Mouse (Mus musculus) G1E (cell line): ENCODE results near the gene Coasy.

Experiments used
- CTCF ChIP-seq: IDR thresholded peaks from 2 replicates; pipeline ENCODE4 v1.5.1; 2012; ENCODE audit warnings: low read depth, low read length, inconsistent platforms, mixed read lengths
- GATA1 ChIP-seq: IDR thresholded peaks from 2 replicates; pipeline ENCODE4 v1.6.1; 2012; ENCODE audit warnings: borderline replicate concordance, low read length, inconsistent platforms, mixed read lengths
- GATA2 ChIP-seq: IDR thresholded peaks from 2 replicates; pipeline ENCODE4 v1.6.1; 2012; ENCODE audit warnings: low read depth, low read length, inconsistent platforms, borderline replicate concordance

- no peak for TF ChIP-seq CTCF
- no peak for TF ChIP-seq GATA2
- TF ChIP-seq GATA1 = no peak
These were observed 7.6 kb downstream of the Coasy start for GRCm38 (mm10) chr11:101089931-101090330.
